Mouse (Mus musculus) lung, postnatal 0 days (tissue): ENCODE measurements around the gene Zfp385b. TPM values are rescaled to one million over a fixed set of nuclear protein-coding genes. Genes with fewer than 3 reads are reported as not detected.

Experiments
- ATAC-seq: fragments of 200-750 bp; cut with Nextera tagmentation; 2 replicates; pipeline ENCODE4 v1.8.0; 2017; ENCODE audit warnings: moderate library complexity
- DNase-seq: peaks from one replicate; pipeline ENCODE4 v3.0.0-alpha.2; 2016; ENCODE audit warnings: low spot score
- H3K27ac ChIP-seq: fragments of 300-500 bp; sonication (generic); 2 replicates; pipeline ENCODE4 v1.5.1; 2014; ENCODE audit warnings: antibody characterized with exemption, mild to moderate bottlenecking, low read length, mixed read lengths
- H3K27me3 ChIP-seq: fragments of 300-500 bp; sonication (generic); replicated peaks from 2 replicates; pipeline ENCODE4 v1.6.1; 2014; ENCODE audit warnings: low read length, mixed read lengths; ENCODE audit not compliant: insufficient read depth
- H3K36me3 ChIP-seq: fragments of 300-500 bp; sonication (generic); 2 replicates; pipeline ENCODE4 v1.6.1; 2014; ENCODE audit warnings: low read length, mixed read lengths; ENCODE audit not compliant: insufficient read depth
- H3K4me1 ChIP-seq: fragments of 300-500 bp; sonication (generic); 2 replicates; pipeline ENCODE4 v1.6.1; 2014; ENCODE audit warnings: antibody characterized with exemption, low read depth, low read length, mixed read lengths; ENCODE audit not compliant: insufficient read depth
- H3K4me2 ChIP-seq: fragments of 300-500 bp; sonication (generic); replicated peaks from 2 replicates; pipeline ENCODE4 v1.6.1; 2014; ENCODE audit warnings: low read depth, mild to moderate bottlenecking, low read length, moderate library complexity, mixed read lengths
- H3K4me3 ChIP-seq: fragments of 300-500 bp; sonication (generic); 2 replicates; pipeline ENCODE4 v1.5.1; 2014; ENCODE audit warnings: low read depth, low read length
- H3K9ac ChIP-seq: fragments of 300-500 bp; sonication (generic); replicated peaks from 2 replicates; pipeline ENCODE4 v1.6.1; 2014; ENCODE audit warnings: low read depth, mild to moderate bottlenecking
- H3K9me3 ChIP-seq: fragments of 300-500 bp; sonication (generic); 2 replicates; pipeline ENCODE4 v1.6.1; 2016; ENCODE audit warnings: low read length, mixed read lengths
- CTCF ChIP-seq: IDR thresholded peaks from 2 replicates; pipeline ENCODE4 v1.5.1; 2016; ENCODE audit warnings: antibody characterized with exemption, mild to moderate bottlenecking
- EP300 ChIP-seq: IDR thresholded peaks from 2 replicates; pipeline ENCODE4 v1.6.1; 2016; ENCODE audit warnings: antibody characterized with exemption, mild to moderate bottlenecking, control low read depth
- WGBS: fragments of 180-500 bp; shearing (Covaris S2); extraction: QIAGEN DNeasy Blood & Tissue Kit; methylation state at CpG from one replicate; pipeline ENCODE4 v1.1.7; 2014; 5-methylcytosine and 5-hydroxymethylcytosine counted together
- polyA plus RNA-seq: library from polyadenylated mRNA; unstranded; fragments of >200 nt; fragmentation: Nextera tagmentation; extraction: Ambion mirVana; gene quantifications from 2 replicates; pipeline ENCODE4 v1.2.1, GENCODE M21; 2015

Zfp385b gene
- polyA plus RNA-seq, 1 experiment from 2014 or later = 13.9 TPM

GRCm38 (mm10) chr2:77826133-77826828, 6.8 kb upstream of the Zfp385b start:
- Histone ChIP-seq H3K4me2 (no peak overlapping the region), H3K9me3 (no peaks in the 10 kb centered on the region), H3K4me3 (no peak overlapping the region), H3K36me3 (no peaks in the 10 kb centered on the region), H3K4me1 (no peaks in the 10 kb centered on the region), H3K27me3 (no peaks in the 10 kb centered on the region), H3K9ac (no peak overlapping the region), H3K27ac (no peak overlapping the region)
- TF ChIP-seq CTCF (no peak), EP300 (no peak)
- no peak for ATAC-seq
- 22% methylated on average over 7 of the region's 7 CpGs for WGBS
- DNase-seq = peak; percentile 35

- 85% methylated on average over 5 of the region's 5 CpGs for WGBS
Observed at GRCm38 (mm10) chr2:77823026-77823425, 3.6 kb upstream of the Zfp385b start.

GRCm38 (mm10) chr2:77817357-77817894, 2.0 kb downstream of the Zfp385b start:
- 14% methylated on average over 12 of the region's 12 CpGs for WGBS
- peaks cover 19% of the 10 kb centered on the region for H3K27me3 ChIP-seq
- no peak for ATAC-seq

More at GRCm38 (mm10) chr2:77823026-77823425, 3.6 kb upstream of the Zfp385b start:
- Histone ChIP-seq H3K9me3 (no peaks in the 10 kb centered on the region), H3K4me3 (no peak overlapping the region), H3K9ac (no peak overlapping the region), H3K4me1 (no peaks in the 10 kb centered on the region), H3K36me3 (no peaks in the 10 kb centered on the region), H3K27ac (no peak overlapping the region), H3K27me3 (no peaks in the 10 kb centered on the region), H3K4me2 (no peak overlapping the region)
- ATAC-seq (no peak), DNase-seq (no peak)
- no peak for TF ChIP-seq EP300
- TF ChIP-seq CTCF = no peak

GRCm38 (mm10) chr2:77816413-77817314, 2.8 kb downstream of the Zfp385b start:
- DNase-seq (peak; percentile 12), ATAC-seq (peak; percentile 66)
- 2% methylated on average over 38 of the region's 116 CpGs for WGBS
- Histone ChIP-seq H3K27me3 (peaks cover 19% of the 10 kb centered on the region), H3K4me1 (peaks cover 3% of the 10 kb centered on the region; the same call in 1 of the 2 replicates), H3K9ac (no peak overlapping the region), H3K36me3 (no peaks in the 10 kb centered on the region), H3K27ac (no peak overlapping the region), H3K4me2 (peak overlapping the region; percentile 90), H3K9me3 (no peaks in the 10 kb centered on the region), H3K4me3 (peak overlapping the region; percentile 46)
- TF ChIP-seq EP300 (no peak), CTCF (no peak)

More at GRCm38 (mm10) chr2:77817357-77817894, 2.0 kb downstream of the Zfp385b start:
- no peaks in the 10 kb centered on the region for H3K36me3 ChIP-seq
- H3K4me3 ChIP-seq = peak overlapping the region; percentile 46; the same call in 1 of the 2 replicates
- H3K9me3 ChIP-seq = no peaks in the 10 kb centered on the region
- TF ChIP-seq EP300 (no peak), CTCF (no peak)
- peak; percentile 19 for DNase-seq
- H3K4me2 ChIP-seq = peak overlapping the region; percentile 90
- H3K9ac ChIP-seq = no peak overlapping the region
- H3K27ac ChIP-seq = no peak overlapping the region
- peaks cover 3% of the 10 kb centered on the region; the same call in 1 of the 2 replicates for H3K4me1 ChIP-seq

GRCm38 (mm10) chr2:77815775-77816412, 3.5 kb downstream of the Zfp385b start:
- DNase-seq = no peak

More at GRCm38 (mm10) chr2:77815775-77816412, 3.5 kb downstream of the Zfp385b start:
- no peak for ATAC-seq
- H3K36me3 ChIP-seq = no peaks in the 10 kb centered on the region
- TF ChIP-seq CTCF (no peak), EP300 (no peak)
- peaks cover 3% of the 10 kb centered on the region; the same call in 1 of the 2 replicates for H3K4me1 ChIP-seq
- 3% methylated on average over 19 of the region's 20 CpGs for WGBS
- H3K9me3 ChIP-seq = no peaks in the 10 kb centered on the region
- peak overlapping the region; percentile 90 for H3K4me2 ChIP-seq
- no peak overlapping the region for H3K9ac ChIP-seq
- peak overlapping the region; percentile 46 for H3K4me3 ChIP-seq
- no peak overlapping the region for H3K27ac ChIP-seq
- peaks cover 19% of the 10 kb centered on the region for H3K27me3 ChIP-seq
